Mouse (Mus musculus): ENCODE results near the gene Gm14295.
"Not testable (repeated sequence)": the region's sequence is repeated elsewhere in the genome, so short reads cannot be mapped to it uniquely, and the experiment has no call there.

Gene Gm14295

DNA sequence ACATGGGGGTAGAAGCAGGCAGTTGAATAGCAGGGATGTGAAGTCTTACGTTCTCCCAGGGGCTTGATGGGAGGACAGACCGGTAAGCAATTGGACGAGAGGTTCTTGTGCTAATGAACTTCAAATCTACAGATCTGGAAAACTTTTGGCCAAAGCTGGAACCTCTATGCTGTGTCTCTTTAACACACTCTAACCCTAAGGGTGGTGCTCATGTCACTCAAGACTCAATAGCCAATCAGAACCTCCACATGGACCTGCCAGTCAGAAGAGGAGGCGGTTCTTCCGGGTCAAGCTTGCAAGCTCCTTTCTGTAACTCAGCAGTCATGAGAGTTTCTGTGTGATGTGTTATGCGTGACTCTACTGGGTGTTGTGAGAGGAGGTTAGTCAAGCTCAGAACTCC, at the start of gene Gm14295:
Gm14295 (plus strand) TSS at position 301 of the 400 bp plus-strand sequence.
- not testable (repeated sequence) for DNase-seq (ENCODE audit: low spot score)

DNA sequence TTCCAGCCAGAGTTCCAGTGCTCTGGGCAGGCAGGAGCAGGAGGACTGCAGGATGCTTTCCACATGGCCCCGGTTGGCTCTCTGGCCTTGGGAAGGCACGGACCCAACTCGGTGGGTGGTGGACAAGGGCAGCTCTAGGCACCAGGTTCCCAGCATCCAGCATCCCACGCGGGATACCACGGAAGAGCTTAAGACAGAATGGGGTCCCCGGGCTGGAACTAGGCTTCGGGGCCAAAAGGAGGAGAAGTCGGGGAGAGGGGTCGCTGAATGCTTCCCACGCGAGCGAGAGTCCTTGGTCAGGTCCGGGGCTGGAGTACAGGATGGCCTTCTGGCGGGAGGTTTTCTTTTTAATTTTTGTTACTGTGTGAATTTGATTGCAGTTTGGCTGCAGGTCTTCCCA, 373 bp downstream of the Gm14295 start:
- DNase-seq (ENCODE audit: low spot score), result not testable (repeated sequence)

GRCm38 (mm10) chr2:176830840-176831239, 32.4 kb downstream of the Gm14295 start, which contains the start of gene Gm14408:
Gene Gm14408, plus strand, starts transcription at chr2:176831140.
- not testable (repeated sequence) for DNase-seq (ENCODE audit: low spot score)

All from layer of hippocampus, adult 9-10 months (tissue).